Mouse (Mus musculus) naive thymus-derived CD4-positive, alpha-beta T cell, adult 5 months (primary cell): ENCODE results near the gene Fbxo5. TPM values are rescaled to one million over a fixed set of nuclear protein-coding genes. Genes with fewer than 3 reads are reported as not detected.

Experiments
- polyA plus RNA-seq: library from polyadenylated mRNA; unstranded; fragments of 100-300 nt; shearing (Covaris generic); gene quantifications from one replicate; pipeline ENCODE4 v1.2.1, GENCODE M21; 2017

The Fbxo5 gene
- polyA plus RNA-seq, result 14.1 TPM

DNA sequence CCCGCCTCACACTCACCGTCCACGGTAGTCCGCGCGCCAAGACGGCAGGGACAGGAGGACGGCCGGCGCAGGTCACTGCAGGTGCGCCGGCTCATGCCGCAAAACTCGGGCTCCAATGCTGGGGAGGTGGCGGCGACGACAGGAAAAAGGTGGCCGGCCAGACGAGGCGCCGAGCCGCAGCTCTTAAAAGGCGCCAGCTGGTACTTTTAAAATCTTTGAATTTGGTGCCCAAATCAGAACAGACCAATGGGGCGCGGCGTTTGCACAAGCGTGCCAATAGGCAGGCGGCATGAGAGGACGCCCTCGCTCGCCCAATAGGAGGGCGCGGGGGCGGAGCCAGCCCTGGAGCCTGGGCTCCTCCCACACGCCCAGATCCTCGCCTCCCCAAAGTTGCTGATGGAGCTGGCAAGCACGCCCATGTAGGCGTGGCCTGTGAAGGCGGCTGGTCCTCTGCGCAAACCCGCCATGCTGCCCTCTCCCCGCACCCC, at the start of gene Fbxo5:
TSS of gene Fbxo5 (minus strand) at position 358 of the 488 bp plus-strand sequence.

DNA sequence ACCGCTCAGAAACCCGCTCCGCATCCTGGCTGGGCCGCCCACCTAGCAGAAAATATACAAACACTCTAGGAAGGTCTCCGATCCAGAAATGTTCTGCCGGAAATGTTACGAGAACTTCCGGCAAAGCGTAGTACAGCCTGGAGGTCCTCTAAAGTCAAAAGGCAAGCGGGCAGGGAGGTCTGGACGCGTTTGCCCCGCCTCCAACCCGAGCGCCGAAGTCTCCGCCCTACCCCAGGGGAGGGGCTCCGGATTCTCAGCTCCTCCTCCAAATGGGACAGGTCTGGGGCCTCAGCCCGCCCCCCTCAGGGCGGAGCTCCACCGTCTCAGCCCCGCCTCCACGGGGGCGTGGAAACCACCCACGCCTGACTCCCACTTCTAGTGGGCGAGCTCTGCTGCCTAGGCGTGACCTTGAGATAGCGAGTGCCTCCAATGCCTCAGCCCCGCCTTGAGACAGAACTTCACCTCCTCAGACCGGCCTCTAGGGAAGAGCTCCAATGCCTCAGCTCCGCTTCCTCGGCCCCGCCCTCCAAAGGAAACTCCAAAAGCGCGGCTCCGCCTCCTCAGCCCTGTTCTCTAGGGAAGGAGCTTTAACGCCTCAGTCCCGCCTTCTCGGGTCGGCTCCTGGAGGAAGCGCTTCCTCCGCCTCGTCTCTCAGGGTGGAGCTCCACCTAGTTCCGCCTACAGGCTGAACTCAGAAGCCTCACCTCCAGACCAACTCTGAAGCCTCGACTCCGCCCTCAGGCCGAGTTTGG, 18.5 kb upstream of the Fbxo5 start, which contains the start of gene Mtrf1l:
TSS of gene Mtrf1l (minus strand) at position 171 of the 752 bp plus-strand sequence.

Other genes starting within 250 kb of the Fbxo5 start
- gene Myct1, start 211.8 kb downstream of the Fbxo5 start, polyA plus RNA-seq, result not detected
- gene Vip, start 166.4 kb downstream of the Fbxo5 start, polyA plus RNA-seq, result not detected
- gene Mtrf1l, start 18.3 kb upstream of the Fbxo5 start, polyA plus RNA-seq, result 11.8 TPM
- gene Rgs17, start 116.8 kb upstream of the Fbxo5 start, polyA plus RNA-seq, result not detected